Mouse (Mus musculus): ENCODE measurements around the gene Aqr. TPM values are rescaled to one million over a fixed set of nuclear protein-coding genes. Genes with fewer than 3 reads are reported as not detected.

The Aqr gene
- polyA plus RNA-seq, 1 experiment, result 45.9 TPM

DNA sequence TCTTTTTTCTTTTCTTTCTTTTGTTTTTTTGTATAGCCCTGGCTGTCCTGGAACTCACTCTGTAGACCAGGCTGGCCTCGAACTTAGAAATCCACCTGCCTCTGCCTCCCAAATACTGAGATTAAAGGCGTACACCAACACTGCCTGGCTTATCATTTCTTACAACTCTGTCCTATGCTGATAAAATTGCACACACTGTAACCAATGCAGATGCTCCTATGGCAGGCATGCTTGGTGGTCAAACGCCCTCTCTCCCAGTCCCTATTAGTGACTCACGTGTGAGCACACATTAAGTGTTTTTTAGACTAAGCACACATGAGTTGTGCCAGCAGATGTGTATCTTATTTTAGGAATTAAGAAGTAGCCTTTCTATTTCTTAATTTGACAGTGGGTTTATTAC is 53.5 kb downstream of the Aqr start:
- DNase-seq (ENCODE audit: low read depth), result no peak
- TF ChIP-seq CTCF (IDR thresholded peaks at IDR 0.05; ENCODE audit: borderline replicate concordance, extremely low read depth, insufficient read depth, insufficient read length) (no peak), POLR2A (IDR thresholded peaks at IDR 0.05; ENCODE audit: borderline replicate concordance, extremely low read depth, insufficient read depth, insufficient read length, poor library complexity, severe bottlenecking) (no peak)

DNA sequence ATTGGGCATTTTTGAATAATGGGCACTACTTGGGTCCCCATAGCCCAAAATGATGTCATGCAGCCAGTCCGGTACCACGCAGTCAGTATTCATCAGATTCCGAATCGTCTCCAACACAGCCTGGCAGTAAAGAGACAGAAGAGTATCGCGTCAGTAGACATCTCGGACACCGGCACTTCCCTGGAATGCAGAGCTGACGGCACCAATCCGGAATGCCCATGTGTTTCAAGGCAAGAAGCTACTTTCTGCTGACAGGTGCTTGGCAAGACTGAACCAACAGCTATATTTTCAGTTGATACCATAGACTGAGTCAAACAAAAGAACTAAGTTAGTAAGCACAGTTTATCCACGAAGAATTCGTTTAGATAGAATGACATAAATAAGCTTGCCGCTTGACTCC is 56.2 kb downstream of the Aqr start:
- TF ChIP-seq POLR2A (IDR thresholded peaks at IDR 0.05; ENCODE audit: borderline replicate concordance, extremely low read depth, insufficient read depth, insufficient read length, poor library complexity, severe bottlenecking) (no peak), CTCF (IDR thresholded peaks at IDR 0.05; ENCODE audit: borderline replicate concordance, extremely low read depth, insufficient read depth, insufficient read length) (no peak)
- DNase-seq (ENCODE audit: low read depth), result no peak

DNA sequence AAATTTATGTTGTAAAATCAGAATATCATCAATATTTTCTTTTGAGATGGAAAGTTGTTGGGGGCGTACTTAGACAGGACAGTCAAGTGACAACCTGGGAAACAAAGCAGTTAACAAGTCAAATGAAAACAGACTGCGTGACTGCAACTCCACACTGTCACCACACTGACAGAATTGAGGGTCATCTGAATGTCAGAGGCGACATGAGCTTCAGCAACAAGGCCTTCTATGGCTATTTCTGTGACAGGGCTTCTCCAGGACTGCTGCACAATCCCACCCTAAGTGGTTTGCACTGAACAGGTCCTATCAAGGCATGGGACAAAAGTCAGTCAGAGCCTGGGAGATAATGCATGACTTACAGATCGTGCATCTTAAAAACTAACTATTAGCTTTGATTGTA is 63.5 kb downstream of the Aqr start:
- no peak for DNase-seq (ENCODE audit: low read depth)
- TF ChIP-seq POLR2A (IDR thresholded peaks at IDR 0.05; ENCODE audit: borderline replicate concordance, extremely low read depth, insufficient read depth, insufficient read length, poor library complexity, severe bottlenecking), result no peak
- no peak for TF ChIP-seq CTCF (IDR thresholded peaks at IDR 0.05; ENCODE audit: borderline replicate concordance, extremely low read depth, insufficient read depth, insufficient read length)

DNA sequence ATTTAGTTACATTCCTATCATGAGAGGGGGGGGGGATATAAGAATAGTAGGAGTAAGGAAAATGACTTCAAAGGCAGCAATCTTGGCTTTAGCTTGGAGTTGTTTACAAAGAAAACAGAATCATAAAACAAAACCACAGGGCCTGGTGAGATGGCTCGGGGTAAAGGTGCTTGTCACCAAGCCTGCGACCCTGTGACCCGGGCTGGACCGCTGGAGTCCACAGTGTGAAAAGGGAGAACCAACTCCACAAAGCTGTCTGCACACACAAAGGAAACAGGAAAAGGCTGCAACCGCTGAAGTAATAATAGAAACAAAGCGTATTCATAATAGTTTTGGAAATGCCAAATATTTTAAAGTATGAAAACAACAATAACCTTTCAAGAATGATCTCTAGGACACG is 67.4 kb downstream of the Aqr start:
- DNase-seq (ENCODE audit: low read depth), result no peak
- TF ChIP-seq CTCF (IDR thresholded peaks at IDR 0.05; ENCODE audit: borderline replicate concordance, extremely low read depth, insufficient read depth, insufficient read length) (no peak), POLR2A (IDR thresholded peaks at IDR 0.05; ENCODE audit: borderline replicate concordance, extremely low read depth, insufficient read depth, insufficient read length, poor library complexity, severe bottlenecking) (no peak)

DNA sequence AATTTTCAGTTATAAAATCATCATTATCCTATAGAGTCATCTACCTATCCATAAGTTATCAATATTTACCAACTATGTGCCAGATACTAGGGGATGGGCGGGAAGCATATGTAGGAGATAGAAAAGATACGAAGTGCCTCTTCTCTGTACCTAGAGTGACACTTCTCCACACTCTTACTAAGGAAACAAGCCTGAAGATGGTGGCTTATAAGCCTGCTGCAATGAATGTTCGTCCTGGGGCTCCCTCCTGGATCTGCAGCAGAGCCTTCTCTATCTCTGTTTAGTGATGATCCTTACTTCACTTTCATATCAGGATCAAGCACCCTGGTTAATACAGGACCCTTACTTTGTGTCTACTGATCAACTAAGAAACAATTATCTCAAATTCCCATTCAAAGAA is 69.2 kb downstream of the Aqr start:
- DNase-seq (ENCODE audit: low read depth), result no peak
- no peak for TF ChIP-seq CTCF (IDR thresholded peaks at IDR 0.05; ENCODE audit: borderline replicate concordance, extremely low read depth, insufficient read depth, insufficient read length)
- TF ChIP-seq POLR2A (IDR thresholded peaks at IDR 0.05; ENCODE audit: borderline replicate concordance, extremely low read depth, insufficient read depth, insufficient read length, poor library complexity, severe bottlenecking), result no peak

DNA sequence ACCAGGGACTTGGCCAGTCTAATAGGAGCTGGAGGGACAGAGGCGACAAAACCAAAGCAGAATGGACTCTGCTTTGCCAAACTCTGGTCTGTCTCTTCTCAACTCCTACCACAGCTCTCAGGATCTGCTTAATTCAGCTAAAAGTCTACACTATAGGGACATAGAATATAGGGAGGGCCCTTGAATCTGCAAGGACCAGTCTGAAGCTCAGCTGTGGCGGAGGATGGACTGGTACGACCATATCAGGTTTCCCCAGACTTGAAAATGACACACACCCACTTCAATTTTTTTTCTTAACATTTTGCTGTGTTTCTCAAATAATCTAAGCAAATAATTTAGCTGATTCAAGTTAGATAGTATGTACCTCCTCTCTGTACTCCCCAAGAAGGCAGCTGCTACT is 69.6 kb downstream of the Aqr start:
- TF ChIP-seq CTCF (IDR thresholded peaks at IDR 0.05; ENCODE audit: borderline replicate concordance, extremely low read depth, insufficient read depth, insufficient read length) (no peak), POLR2A (IDR thresholded peaks at IDR 0.05; ENCODE audit: borderline replicate concordance, extremely low read depth, insufficient read depth, insufficient read length, poor library complexity, severe bottlenecking) (no peak)
- no peak for DNase-seq (ENCODE audit: low read depth)

DNA sequence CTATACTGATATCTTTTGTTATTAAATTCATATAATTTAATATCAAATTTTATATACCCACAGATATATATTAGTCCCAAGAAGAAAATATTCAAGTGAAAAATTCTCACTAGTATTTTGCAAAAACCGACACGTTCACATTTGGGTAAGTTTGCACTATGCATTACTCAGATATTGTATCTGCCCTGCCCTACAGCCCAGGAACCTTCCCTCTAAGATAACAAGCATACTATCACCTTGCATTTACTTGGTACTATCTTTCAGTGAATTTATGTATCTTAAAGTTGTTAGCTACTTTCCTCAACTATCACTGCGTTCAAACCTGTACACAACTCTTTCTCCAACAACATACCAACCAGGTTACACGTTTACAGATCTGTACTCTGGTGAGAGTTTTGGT is 71.3 kb downstream of the Aqr start:
- TF ChIP-seq POLR2A (IDR thresholded peaks at IDR 0.05; ENCODE audit: borderline replicate concordance, extremely low read depth, insufficient read depth, insufficient read length, poor library complexity, severe bottlenecking) (no peak), CTCF (IDR thresholded peaks at IDR 0.05; ENCODE audit: borderline replicate concordance, extremely low read depth, insufficient read depth, insufficient read length) (no peak)
- no peak for DNase-seq (ENCODE audit: low read depth)

DNA sequence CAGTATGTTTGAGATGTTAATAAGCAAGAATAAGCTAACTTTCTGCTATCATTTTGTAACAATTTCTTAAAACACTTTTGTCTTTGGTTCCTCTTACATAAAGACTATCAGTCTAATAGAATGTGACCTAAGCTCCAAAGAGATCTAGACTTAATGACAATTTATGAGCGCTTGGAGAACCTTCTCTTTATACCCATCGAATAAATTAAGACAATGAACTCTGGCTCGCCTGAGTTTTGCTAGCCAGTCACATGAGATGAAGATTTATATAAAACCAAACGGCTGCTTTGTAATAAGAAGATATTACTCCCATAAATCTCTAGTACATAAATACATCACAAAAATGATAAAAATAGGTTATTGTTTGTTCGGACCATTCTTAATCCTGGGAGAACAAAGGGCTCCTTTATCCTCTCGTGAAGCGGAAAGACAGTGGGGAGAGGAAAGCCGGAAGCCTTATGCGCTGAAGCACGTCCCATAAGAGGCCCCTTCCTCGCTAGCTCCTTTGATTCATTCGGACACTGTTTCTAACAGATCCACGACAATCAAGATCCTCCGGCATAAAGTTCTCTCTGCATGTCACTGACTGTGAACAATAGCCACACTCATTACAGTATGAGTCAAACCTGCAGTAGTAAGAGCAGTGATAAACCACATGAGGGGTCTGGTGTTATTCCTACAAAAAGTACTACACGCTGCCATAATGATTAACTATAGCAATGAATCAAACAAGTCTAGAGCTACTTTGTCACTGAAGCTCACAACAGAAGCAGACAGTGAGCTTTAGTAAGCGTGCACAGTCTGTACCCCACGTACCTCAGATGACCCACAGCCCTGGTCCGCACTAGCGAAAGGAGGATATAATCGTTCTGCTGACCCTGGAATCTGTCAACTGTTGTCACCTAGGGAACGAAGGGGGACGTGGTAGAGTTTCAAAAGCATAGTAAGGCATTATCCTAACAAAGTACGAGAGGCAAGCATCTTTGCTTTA is 79.2 kb downstream of the Aqr start:
- TF ChIP-seq POLR2A (IDR thresholded peaks at IDR 0.05; ENCODE audit: borderline replicate concordance, extremely low read depth, insufficient read depth, insufficient read length, poor library complexity, severe bottlenecking) (no peak), CTCF (IDR thresholded peaks at IDR 0.05; ENCODE audit: borderline replicate concordance, extremely low read depth, insufficient read depth, insufficient read length) (no peak)
- DNase-seq (ENCODE audit: low read depth), result no peak

DNA sequence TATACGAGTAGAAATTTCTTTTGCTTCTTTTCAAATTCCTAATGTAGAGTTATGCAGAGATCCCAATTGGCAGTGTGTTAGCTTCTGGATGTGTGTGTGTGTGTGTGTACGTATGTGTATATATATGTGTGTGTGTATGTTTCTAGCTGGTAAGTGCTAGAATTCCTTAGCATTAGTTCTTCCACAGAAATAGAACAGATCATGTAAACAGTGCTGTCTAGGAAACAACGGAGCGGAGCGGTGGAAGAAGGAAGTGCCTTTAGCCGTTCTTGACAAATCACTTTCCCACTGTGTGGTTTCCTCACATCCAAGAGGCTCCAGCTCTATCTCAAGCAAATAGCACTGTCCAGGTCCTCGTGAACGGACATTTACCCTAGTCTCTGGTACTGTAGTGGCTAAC is 80.4 kb downstream of the Aqr start:
- no peak for DNase-seq (ENCODE audit: low read depth)
- no peak for TF ChIP-seq CTCF (IDR thresholded peaks at IDR 0.05; ENCODE audit: borderline replicate concordance, extremely low read depth, insufficient read depth, insufficient read length)
- no peak for TF ChIP-seq POLR2A (IDR thresholded peaks at IDR 0.05; ENCODE audit: borderline replicate concordance, extremely low read depth, insufficient read depth, insufficient read length, poor library complexity, severe bottlenecking)

DNA sequence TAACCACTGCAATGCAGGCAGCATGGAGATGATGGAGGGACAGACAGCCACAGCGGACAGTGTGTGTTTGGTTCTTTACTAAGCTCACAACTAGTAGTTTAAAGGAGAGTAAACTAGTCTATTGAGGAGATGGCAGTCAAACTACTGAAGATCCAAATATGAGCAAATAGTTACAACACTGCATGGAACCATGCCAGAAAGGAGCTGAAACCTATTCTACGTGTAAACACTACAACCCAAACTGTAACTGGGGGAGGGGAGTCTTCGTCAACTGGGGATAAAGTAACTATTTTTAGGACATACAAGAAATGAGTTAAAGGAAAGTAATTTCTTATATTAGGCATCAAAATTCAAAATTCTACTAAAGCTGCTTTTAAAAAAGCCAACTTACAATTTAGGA is 84.4 kb downstream of the Aqr start:
- TF ChIP-seq POLR2A (IDR thresholded peaks at IDR 0.05; ENCODE audit: borderline replicate concordance, extremely low read depth, insufficient read depth, insufficient read length, poor library complexity, severe bottlenecking), result no peak
- no peak for TF ChIP-seq CTCF (IDR thresholded peaks at IDR 0.05; ENCODE audit: borderline replicate concordance, extremely low read depth, insufficient read depth, insufficient read length)

DNA sequence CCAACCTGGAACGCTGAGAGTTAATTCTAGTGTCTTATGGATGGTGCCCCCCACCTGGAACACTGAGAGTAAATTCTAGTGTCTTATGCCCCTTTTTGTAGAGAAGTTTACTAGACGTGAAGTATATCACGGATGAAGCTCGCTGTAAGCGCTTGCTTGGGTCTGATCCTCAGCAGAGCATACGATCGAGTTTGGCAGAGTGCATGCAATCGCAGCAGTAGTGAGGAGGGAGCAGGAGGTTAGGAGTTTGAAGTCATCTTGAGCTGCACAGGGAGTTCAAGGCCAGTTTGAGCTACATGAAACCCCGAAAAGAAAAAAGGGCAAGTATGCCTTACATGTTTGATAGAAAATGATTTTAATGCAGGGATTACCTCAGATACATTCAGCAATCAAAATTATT is 86.0 kb downstream of the Aqr start:
- no peak for TF ChIP-seq CTCF (IDR thresholded peaks at IDR 0.05; ENCODE audit: borderline replicate concordance, extremely low read depth, insufficient read depth, insufficient read length)
- TF ChIP-seq POLR2A (IDR thresholded peaks at IDR 0.05; ENCODE audit: borderline replicate concordance, extremely low read depth, insufficient read depth, insufficient read length, poor library complexity, severe bottlenecking), result no peak
- no peak for DNase-seq (ENCODE audit: low read depth)

More for the DNA sequence above, 84.4 kb downstream of the Aqr start:
- DNase-seq (ENCODE audit: low read depth), result no peak

DNA sequence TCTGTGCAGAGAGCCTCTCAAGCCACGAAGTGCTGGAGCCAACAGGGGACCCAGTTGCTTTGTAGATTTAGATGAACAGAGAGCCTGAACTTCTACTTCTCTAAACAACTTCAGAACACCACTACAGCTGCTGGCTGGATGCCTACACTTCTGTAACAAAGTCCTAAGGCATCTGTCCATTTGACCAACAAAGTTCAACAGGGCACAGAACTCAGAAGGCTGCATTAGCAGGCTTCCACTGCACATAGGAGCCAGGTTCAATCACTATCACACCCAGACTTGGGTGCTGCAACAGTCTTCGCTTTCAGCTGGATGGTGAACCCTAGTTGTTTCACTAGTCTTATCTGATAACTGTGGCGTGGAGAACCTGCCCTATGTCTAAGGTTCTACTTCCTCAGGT is 87.0 kb downstream of the Aqr start:
- TF ChIP-seq CTCF (IDR thresholded peaks at IDR 0.05; ENCODE audit: borderline replicate concordance, extremely low read depth, insufficient read depth, insufficient read length) (no peak), POLR2A (IDR thresholded peaks at IDR 0.05; ENCODE audit: borderline replicate concordance, extremely low read depth, insufficient read depth, insufficient read length, poor library complexity, severe bottlenecking) (no peak)
- DNase-seq (ENCODE audit: low read depth), result no peak

Measured in brain, embryonic 14.5 days (tissue).